Mouse (Mus musculus): Measurements from ENCODE around the gene Eef2. TPM values are rescaled to one million over a fixed set of nuclear protein-coding genes. Genes with fewer than 3 reads are reported as not detected.

The Eef2 gene
- polyA plus RNA-seq, 1 experiment from 2014 or later = 652 TPM

GRCm38 (mm10) chr10:81193991-81194774 lies 17.8 kb downstream of the Eef2 start:
- H3K9ac ChIP-seq (replicated peaks; ENCODE audit: low read depth, low read length) = 0 out of 2 replicates have a peak overlapping the region, but pooled peaks have one; percentile 17
- WGBS = 12% methylated on average over 37 of the region's 37 CpGs
- no peaks in the 10 kb centered on the region for H3K9me3 ChIP-seq (ENCODE audit: control insufficient read depth, low read length)
- H3K4me2 ChIP-seq (ENCODE audit: low read length) = no peak overlapping the region
- H3K4me1 ChIP-seq (replicated peaks; ENCODE audit: control insufficient read depth, insufficient read depth, low read length) = peaks cover 12% of the 10 kb centered on the region
- peaks cover 29% of the 10 kb centered on the region for H3K27me3 ChIP-seq (replicated peaks; ENCODE audit: control insufficient read depth, insufficient read depth, low read length)
- no peak overlapping the region for H3K27ac ChIP-seq (ENCODE audit: low read length)
- H3K36me3 ChIP-seq (ENCODE audit: control insufficient read depth, insufficient read depth) = 0 out of 2 replicates have a peak, but pooled peaks cover 2% of the 10 kb centered on the region
- ATAC-seq = no peak
- H3K4me3 ChIP-seq (replicated peaks; ENCODE audit: low read length) = no peak overlapping the region

- no peak overlapping the region for H3K4me2 ChIP-seq (ENCODE audit: low read length)
- H3K9ac ChIP-seq (replicated peaks; ENCODE audit: low read depth, low read length) = no peak overlapping the region
- H3K4me3 ChIP-seq (replicated peaks; ENCODE audit: low read length) = no peak overlapping the region
- H3K36me3 ChIP-seq (ENCODE audit: control insufficient read depth, insufficient read depth) = no peaks in the 10 kb centered on the region
- no peak overlapping the region for H3K27ac ChIP-seq (ENCODE audit: low read length)
- H3K4me1 ChIP-seq (replicated peaks; ENCODE audit: control insufficient read depth, insufficient read depth, low read length) = peaks cover 12% of the 10 kb centered on the region
- H3K27me3 ChIP-seq (replicated peaks; ENCODE audit: control insufficient read depth, insufficient read depth, low read length) = peaks cover 29% of the 10 kb centered on the region
- no peaks in the 10 kb centered on the region for H3K9me3 ChIP-seq (ENCODE audit: control insufficient read depth, low read length)
- 69% methylated on average over 4 of the region's 4 CpGs for WGBS
- no peak for ATAC-seq
These were observed 18.9 kb downstream of the Eef2 start for GRCm38 (mm10) chr10:81195300-81195699.

- Histone ChIP-seq H3K4me3 (replicated peaks; ENCODE audit: low read length) (no peak overlapping the region), H3K36me3 (ENCODE audit: control insufficient read depth, insufficient read depth) (no peaks in the 10 kb centered on the region), H3K4me1 (replicated peaks; ENCODE audit: control insufficient read depth, insufficient read depth, low read length) (peaks cover 12% of the 10 kb centered on the region), H3K27ac (ENCODE audit: low read length) (no peak overlapping the region), H3K9ac (replicated peaks; ENCODE audit: low read depth, low read length) (no peak overlapping the region), H3K9me3 (ENCODE audit: control insufficient read depth, low read length) (no peaks in the 10 kb centered on the region), H3K27me3 (replicated peaks; ENCODE audit: control insufficient read depth, insufficient read depth, low read length) (peaks cover 29% of the 10 kb centered on the region), H3K4me2 (ENCODE audit: low read length) (no peak overlapping the region)
- no peak for ATAC-seq
- 60% methylated on average over 11 of the region's 11 CpGs for WGBS
These were observed 20.1 kb downstream of the Eef2 start for GRCm38 (mm10) chr10:81196470-81197065.

- H3K27me3 ChIP-seq (replicated peaks; ENCODE audit: control insufficient read depth, insufficient read depth, low read length) = peaks cover 29% of the 10 kb centered on the region
- no peak for ATAC-seq
- H3K4me2 ChIP-seq (ENCODE audit: low read length) = no peak overlapping the region
- H3K4me3 ChIP-seq (replicated peaks; ENCODE audit: low read length) = no peak overlapping the region
- no peaks in the 10 kb centered on the region for H3K9me3 ChIP-seq (ENCODE audit: control insufficient read depth, low read length)
- H3K9ac ChIP-seq (replicated peaks; ENCODE audit: low read depth, low read length) = no peak overlapping the region
- WGBS = 48% methylated on average over 6 of the region's 6 CpGs
- peaks cover 6% of the 10 kb centered on the region for H3K4me1 ChIP-seq (replicated peaks; ENCODE audit: control insufficient read depth, insufficient read depth, low read length)
- H3K27ac ChIP-seq (ENCODE audit: low read length) = no peak overlapping the region
- H3K36me3 ChIP-seq (ENCODE audit: control insufficient read depth, insufficient read depth) = no peaks in the 10 kb centered on the region
These were observed 20.9 kb downstream of the Eef2 start for GRCm38 (mm10) chr10:81197305-81197704.

GRCm38 (mm10) chr10:81198230-81198629 lies 21.8 kb downstream of the Eef2 start:
- H3K4me1 ChIP-seq (replicated peaks; ENCODE audit: control insufficient read depth, insufficient read depth, low read length) = peaks cover 2% of the 10 kb centered on the region; the same call in 1 of the 2 replicates
- H3K27me3 ChIP-seq (replicated peaks; ENCODE audit: control insufficient read depth, insufficient read depth, low read length) = peaks cover 29% of the 10 kb centered on the region
- WGBS = 3% methylated on average over 9 of the region's 9 CpGs

GRCm38 (mm10) chr10:81198990-81199389 lies 22.6 kb downstream of the Eef2 start:
- Histone ChIP-seq H3K27ac (ENCODE audit: low read length) (no peak overlapping the region), H3K9ac (replicated peaks; ENCODE audit: low read depth, low read length) (no peak overlapping the region), H3K4me2 (ENCODE audit: low read length) (no peak overlapping the region), H3K9me3 (ENCODE audit: control insufficient read depth, low read length) (no peaks in the 10 kb centered on the region), H3K4me1 (replicated peaks; ENCODE audit: control insufficient read depth, insufficient read depth, low read length) (no peaks in the 10 kb centered on the region), H3K36me3 (ENCODE audit: control insufficient read depth, insufficient read depth) (no peaks in the 10 kb centered on the region), H3K4me3 (replicated peaks; ENCODE audit: low read length) (no peak overlapping the region), H3K27me3 (replicated peaks; ENCODE audit: control insufficient read depth, insufficient read depth, low read length) (peaks cover 27% of the 10 kb centered on the region)
- ATAC-seq = no peak
- WGBS = 86% methylated on average over 6 of the region's 6 CpGs

More at GRCm38 (mm10) chr10:81198230-81198629, 21.8 kb downstream of the Eef2 start:
- Histone ChIP-seq H3K4me2 (ENCODE audit: low read length) (no peak overlapping the region), H3K9ac (replicated peaks; ENCODE audit: low read depth, low read length) (no peak overlapping the region), H3K9me3 (ENCODE audit: control insufficient read depth, low read length) (no peaks in the 10 kb centered on the region), H3K27ac (ENCODE audit: low read length) (no peak overlapping the region), H3K4me3 (replicated peaks; ENCODE audit: low read length) (no peak overlapping the region), H3K36me3 (ENCODE audit: control insufficient read depth, insufficient read depth) (no peaks in the 10 kb centered on the region)
- ATAC-seq = no peak

- 90% methylated on average over 13 of the region's 13 CpGs for WGBS
- Histone ChIP-seq H3K9ac (replicated peaks; ENCODE audit: low read depth, low read length) (no peak overlapping the region), H3K4me1 (replicated peaks; ENCODE audit: control insufficient read depth, insufficient read depth, low read length) (no peaks in the 10 kb centered on the region), H3K9me3 (ENCODE audit: control insufficient read depth, low read length) (no peaks in the 10 kb centered on the region), H3K4me2 (ENCODE audit: low read length) (no peak overlapping the region), H3K27ac (ENCODE audit: low read length) (no peak overlapping the region), H3K36me3 (ENCODE audit: control insufficient read depth, insufficient read depth) (no peaks in the 10 kb centered on the region), H3K27me3 (replicated peaks; ENCODE audit: control insufficient read depth, insufficient read depth, low read length) (peaks cover 15% of the 10 kb centered on the region), H3K4me3 (replicated peaks; ENCODE audit: low read length) (no peak overlapping the region)
- ATAC-seq = no peak
These were observed 23.7 kb downstream of the Eef2 start for GRCm38 (mm10) chr10:81200141-81200540.

- no peak for ATAC-seq
- H3K4me3 ChIP-seq (replicated peaks; ENCODE audit: low read length) = no peak overlapping the region
- no peak overlapping the region for H3K9ac ChIP-seq (replicated peaks; ENCODE audit: low read depth, low read length)
- no peaks in the 10 kb centered on the region for H3K4me1 ChIP-seq (replicated peaks; ENCODE audit: control insufficient read depth, insufficient read depth, low read length)
- WGBS = 79% methylated on average over 20 of the region's 20 CpGs
- H3K27me3 ChIP-seq (replicated peaks; ENCODE audit: control insufficient read depth, insufficient read depth, low read length) = peaks cover 9% of the 10 kb centered on the region
- no peak overlapping the region for H3K4me2 ChIP-seq (ENCODE audit: low read length)
- no peak overlapping the region for H3K27ac ChIP-seq (ENCODE audit: low read length)
- no peaks in the 10 kb centered on the region for H3K9me3 ChIP-seq (ENCODE audit: control insufficient read depth, low read length)
- H3K36me3 ChIP-seq (ENCODE audit: control insufficient read depth, insufficient read depth) = peaks cover under 1% of the 10 kb centered on the region
These were observed 24.3 kb downstream of the Eef2 start for GRCm38 (mm10) chr10:81200605-81201287.
